Mouse (Mus musculus) embryonic fibroblast, embryonic 13.5 days (primary cell): ENCODE data around the gene Capn1. TPM values are rescaled to one million over a fixed set of nuclear protein-coding genes. Genes with fewer than 3 reads are reported as not detected.

Experiments used
- H3K27ac ChIP-seq: 2 replicates; pipeline ENCODE4 v1.5.1; 2012; ENCODE audit warnings: low read length, control low read depth, inconsistent platforms; ENCODE audit not compliant: insufficient read depth
- H3K4me1 ChIP-seq: 2 replicates; pipeline ENCODE4 v1.6.1; 2011; ENCODE audit warnings: low read length; ENCODE audit not compliant: control insufficient read depth, insufficient read depth
- H3K4me3 ChIP-seq: 2 replicates; pipeline ENCODE4 v1.5.1; 2011; ENCODE audit warnings: mild to moderate bottlenecking, control low read depth, low read length; ENCODE audit not compliant: insufficient read depth
- CTCF ChIP-seq: IDR thresholded peaks from 2 replicates; pipeline ENCODE4 v1.5.1; 2011; ENCODE audit warnings: mild to moderate bottlenecking, control low read depth, low read length, moderate library complexity, borderline replicate concordance; ENCODE audit not compliant: insufficient read depth
- POLR2A ChIP-seq: IDR thresholded peaks from 2 replicates; pipeline ENCODE4 v1.6.1; 2011; ENCODE audit warnings: low read depth, mild to moderate bottlenecking, control low read depth, low read length, moderate library complexity
- polyA plus RNA-seq: library from polyadenylated mRNA; stranded (reverse); fragments of >200 nt; gene quantifications from 2 replicates; pipeline ENCODE4 v1.2.4, GENCODE M21; 2011; ENCODE audit warnings: low read depth; ENCODE audit not compliant: missing spikeins, insufficient read length

The Capn1 gene
- 46.5 and 57.1 TPM in 2 replicates for polyA plus RNA-seq

GRCm38 (mm10) chr19:6015511-6016315, at the start of gene Capn1:
TSS of gene Capn1 (minus strand) at chr19:6015897.
- Histone ChIP-seq H3K27ac (peak within 1 kb of the TSS; percentile 37), H3K4me1 (no peaks in the 10 kb centered on the region), H3K4me3 (peak within 1 kb of the TSS; percentile 64)
- TF ChIP-seq CTCF: peak; percentile 32; the same call in 1 of the 2 replicates
- TF ChIP-seq POLR2A: peak; percentile 54

GRCm38 (mm10) chr19:6063081-6063480, 47.4 kb upstream of the Capn1 start:
- H3K4me3 ChIP-seq: no peak overlapping the region
- H3K4me1 ChIP-seq: peaks cover 4% of the 10 kb centered on the region; the same call in 1 of the 2 replicates
- TF ChIP-seq POLR2A (no peak; the same call in 1 of the 2 replicates), CTCF (no peak)
- no peak overlapping the region for H3K27ac ChIP-seq

- H3K27ac ChIP-seq: no peak overlapping the region
- no peak for TF ChIP-seq CTCF
- 0 out of 2 replicates have a peak, but pooled peaks have one; percentile 4 for TF ChIP-seq POLR2A
- peak overlapping the region; percentile 60 for H3K4me3 ChIP-seq
- H3K4me1 ChIP-seq: peaks cover 4% of the 10 kb centered on the region; the same call in 1 of the 2 replicates
Observed at GRCm38 (mm10) chr19:6062418-6062817, 46.7 kb upstream of the Capn1 start.

GRCm38 (mm10) chr19:6061641-6062302, 46.1 kb upstream of the Capn1 start:
- Histone ChIP-seq H3K27ac (peak overlapping the region; percentile 82), H3K4me3 (peak overlapping the region; percentile 60), H3K4me1 (peaks cover 4% of the 10 kb centered on the region; the same call in 1 of the 2 replicates)
- TF ChIP-seq CTCF (no peak), POLR2A (peak; percentile 46; the same call in 1 of the 2 replicates)

- peak within 1 kb of the TSS; percentile 84 for H3K27ac ChIP-seq
- peaks cover 4% of the 10 kb centered on the region; the same call in 1 of the 2 replicates for H3K4me1 ChIP-seq
- peak; percentile 68 for TF ChIP-seq POLR2A
- TF ChIP-seq CTCF: no peak
- peak within 1 kb of the TSS; percentile 60 for H3K4me3 ChIP-seq
Observed at GRCm38 (mm10) chr19:6061021-6061533, 45.4 kb upstream of the Capn1 start, which contains the start of gene Znhit2. TSS of gene Znhit2 (plus strand) at chr19:6061192.

GRCm38 (mm10) chr19:6058966-6059365, 43.3 kb upstream of the Capn1 start:
- TF ChIP-seq CTCF (no peak), POLR2A (no peak)
- H3K27ac ChIP-seq: 0 out of 2 replicates have a peak overlapping the region, but pooled peaks have one; percentile 44

GRCm38 (mm10) chr19:6058513-6058912, 42.8 kb upstream of the Capn1 start:
- Histone ChIP-seq H3K4me3 (peak overlapping the region; percentile 88), H3K4me1 (peaks cover 4% of the 10 kb centered on the region; the same call in 1 of the 2 replicates), H3K27ac (peak overlapping the region; percentile 44; the same call in 1 of the 2 replicates)
- TF ChIP-seq POLR2A (no peak; the same call in 1 of the 2 replicates), CTCF (no peak)

More at GRCm38 (mm10) chr19:6058966-6059365, 43.3 kb upstream of the Capn1 start:
- H3K4me3 ChIP-seq: peak overlapping the region; percentile 88
- H3K4me1 ChIP-seq: peaks cover 4% of the 10 kb centered on the region; the same call in 1 of the 2 replicates

- no peak for TF ChIP-seq CTCF
- peak; percentile 94 for TF ChIP-seq POLR2A
- Histone ChIP-seq H3K4me3 (peak within 1 kb of the TSS; percentile 88), H3K4me1 (peaks cover 4% of the 10 kb centered on the region; the same call in 1 of the 2 replicates), H3K27ac (peak within 1 kb of the TSS; percentile 44)
Observed at GRCm38 (mm10) chr19:6057313-6058096, 41.8 kb upstream of the Capn1 start, which contains the start of the genes Mrpl49 and Fau. TSS of gene Mrpl49 (minus strand) at chr19:6057785. TSS of gene Fau (plus strand) at chr19:6057844.
